Mouse (Mus musculus): ENCODE measurements around the gene Nrsn1.
A peak's percentile ranks its signal among the peaks of the same experiment; 100 is the strongest.
"Not testable (repeated sequence)": the region's sequence is repeated elsewhere in the genome, so short reads cannot be mapped to it uniquely, and the experiment has no call there.

Nrsn1 gene

DNA sequence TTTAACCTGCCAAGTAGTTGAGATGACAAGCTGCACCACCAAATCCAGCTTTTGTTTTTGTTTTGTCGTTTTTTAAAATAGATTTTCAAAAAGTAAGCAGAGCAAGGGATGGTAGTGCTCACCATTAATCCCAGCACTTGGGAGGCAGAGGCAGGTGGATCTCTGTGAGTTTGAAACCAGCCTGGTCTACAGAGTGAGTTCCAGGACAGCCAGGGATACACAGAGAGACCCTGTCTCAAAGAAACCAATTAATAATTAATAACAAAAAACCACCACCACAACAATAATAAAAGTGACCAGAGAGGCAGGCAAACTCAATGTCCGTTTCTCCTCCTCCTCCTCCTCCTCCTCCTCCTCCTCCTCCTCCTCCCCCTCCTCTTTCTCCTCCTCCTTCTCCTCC, at the start of gene Nrsn1:
Gene Nrsn1 (minus strand): TSS at position 101 of the 400 bp plus-strand sequence.
- not testable (repeated sequence) for DNase-seq

DNA sequence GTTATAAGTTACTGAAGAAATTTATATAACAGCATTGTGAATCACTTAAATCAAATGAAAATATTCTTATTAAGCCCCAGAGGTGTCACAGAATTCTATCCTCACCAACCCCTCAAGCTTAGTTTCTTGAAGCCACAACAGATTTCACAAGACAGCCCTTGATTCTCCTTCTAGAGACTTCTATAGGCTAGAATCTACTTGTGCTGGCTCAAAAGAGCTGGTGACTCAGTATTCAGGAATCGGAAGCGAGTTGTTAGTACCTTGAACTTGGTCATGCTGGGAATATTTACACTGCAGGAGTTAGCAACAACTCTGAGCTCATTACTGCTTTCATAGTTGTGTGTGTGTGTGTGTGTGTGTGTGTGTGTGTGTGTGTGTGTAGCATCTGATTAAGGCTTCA, 41.8 kb upstream of the Nrsn1 start:
- DNase-seq, result no peak

DNA sequence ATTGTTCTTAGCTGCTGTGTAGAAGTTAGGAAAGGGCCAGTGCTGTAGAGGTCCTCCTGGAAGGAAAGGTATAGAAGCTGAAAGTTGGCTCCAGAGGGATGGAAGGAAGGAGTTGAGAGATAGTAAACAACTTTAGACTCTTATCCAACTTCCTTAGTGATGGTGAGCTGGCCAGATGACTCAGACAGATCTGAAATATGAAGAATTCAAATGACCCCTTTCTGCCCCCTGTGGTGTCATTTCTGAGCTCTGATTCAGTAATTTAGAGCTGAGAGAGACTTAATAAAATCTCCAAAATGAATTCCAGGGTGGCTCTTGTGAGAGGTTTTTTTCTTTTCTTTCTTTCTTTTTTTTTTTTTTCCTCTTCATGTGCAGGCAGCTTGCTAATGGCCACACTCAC, 39.8 kb upstream of the Nrsn1 start:
- DNase-seq, result no peak

DNA sequence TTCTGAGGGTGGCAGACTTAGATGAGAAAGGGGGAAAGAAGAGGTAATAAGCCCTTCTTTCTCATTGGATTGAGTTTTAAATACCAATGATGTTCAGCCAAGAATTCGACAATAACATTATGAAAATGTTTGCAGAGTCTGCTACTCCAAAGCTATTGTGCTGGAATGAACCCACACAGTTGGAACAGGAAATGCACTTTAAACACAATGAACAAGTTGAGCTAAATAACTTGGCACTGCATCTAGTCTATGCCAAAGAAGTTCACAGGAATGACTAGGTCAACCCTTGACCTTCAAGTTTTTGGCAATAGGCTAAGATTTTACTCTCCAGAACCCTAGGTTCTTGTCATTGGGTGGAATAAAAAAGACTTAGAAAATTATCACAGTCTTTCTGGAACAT, 18.4 kb upstream of the Nrsn1 start:
- DNase-seq, result no peak

DNA sequence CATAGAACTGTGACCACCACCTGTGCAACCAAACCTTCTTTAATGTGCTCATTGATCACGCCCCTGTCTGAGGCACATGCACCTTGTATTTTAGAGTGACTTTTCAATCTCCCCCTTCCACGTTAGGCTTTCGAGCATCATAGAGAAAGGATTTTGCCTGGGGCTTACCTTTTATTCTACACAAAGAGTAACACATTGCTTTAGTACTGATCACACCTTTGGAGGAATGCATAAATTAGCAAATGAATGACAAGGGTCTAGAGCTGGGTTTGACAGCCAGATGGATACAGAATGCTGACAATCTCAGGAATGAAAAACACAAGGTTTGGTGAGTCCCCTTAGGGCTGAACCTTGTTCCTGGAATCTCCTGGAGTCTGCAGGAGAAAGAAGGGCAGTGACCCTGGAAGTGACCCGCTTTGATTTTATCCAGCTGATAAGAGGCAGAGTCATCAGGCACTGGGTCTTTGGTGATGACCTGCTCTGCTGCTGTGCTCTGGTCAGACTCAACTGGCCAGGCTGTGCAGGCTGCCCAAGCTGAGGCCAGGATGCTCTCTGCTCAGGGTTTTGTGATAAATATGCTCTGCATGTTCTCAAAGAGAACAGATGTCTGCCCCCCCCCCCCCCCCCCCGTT, 4.7 kb upstream of the Nrsn1 start:
- no peak for DNase-seq

DNA sequence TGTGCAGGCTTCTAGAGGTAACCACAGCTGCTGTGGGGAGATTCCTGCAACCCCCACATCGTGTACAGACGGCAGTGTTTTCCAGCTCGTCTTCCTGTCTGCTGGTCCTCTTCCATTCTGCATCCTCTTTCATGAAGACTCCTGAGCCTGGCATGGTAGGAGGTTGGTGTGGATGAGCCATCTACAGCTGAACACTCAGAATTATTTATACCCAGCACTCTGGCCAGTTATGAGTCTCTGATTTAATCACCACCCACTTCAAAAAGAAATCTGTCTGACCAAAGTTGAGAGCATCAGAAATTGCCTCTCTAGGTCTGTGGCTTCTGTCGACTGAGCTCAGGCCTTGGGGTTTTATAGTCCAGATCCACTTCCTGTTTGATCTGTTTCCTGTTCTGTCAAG, 1.9 kb upstream of the Nrsn1 start:
- no peak for DNase-seq

DNA sequence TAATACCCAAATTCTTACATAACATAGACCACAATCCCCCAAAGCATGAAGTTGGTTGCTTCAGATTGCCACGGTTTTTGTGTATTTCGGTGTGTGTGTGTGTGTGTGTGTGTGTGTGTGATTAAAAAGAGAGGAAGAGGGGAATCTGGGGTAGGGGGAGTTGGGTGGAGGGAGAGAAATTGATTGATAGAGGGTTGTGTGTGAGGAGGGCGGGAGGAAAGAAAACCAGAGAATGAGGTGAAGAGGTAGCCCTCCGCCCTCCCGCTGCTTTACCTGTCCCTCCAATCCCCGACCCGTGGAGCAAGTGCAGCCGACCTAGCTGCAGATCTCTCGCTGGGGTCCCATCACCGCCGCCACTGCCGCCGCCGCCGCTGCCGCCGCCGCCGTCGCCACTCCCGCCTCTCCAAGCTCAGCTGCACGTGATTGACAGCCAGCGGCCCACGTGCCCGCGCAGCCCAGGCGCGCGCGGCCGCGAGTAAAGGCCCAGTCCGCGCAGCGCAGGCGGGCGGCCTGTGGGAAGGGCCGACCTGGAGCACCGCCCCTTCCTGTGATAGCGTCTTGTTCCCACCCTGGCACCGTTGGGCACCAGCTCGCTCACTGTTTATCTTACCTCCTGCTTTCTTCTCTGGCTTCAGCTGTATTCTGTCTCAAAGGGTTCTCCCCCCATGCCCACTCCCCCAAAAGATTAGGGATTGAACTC, 583 bp downstream of the Nrsn1 start:
- DNase-seq, result peak in 1 of 2 experiments; percentile 3

DNA sequence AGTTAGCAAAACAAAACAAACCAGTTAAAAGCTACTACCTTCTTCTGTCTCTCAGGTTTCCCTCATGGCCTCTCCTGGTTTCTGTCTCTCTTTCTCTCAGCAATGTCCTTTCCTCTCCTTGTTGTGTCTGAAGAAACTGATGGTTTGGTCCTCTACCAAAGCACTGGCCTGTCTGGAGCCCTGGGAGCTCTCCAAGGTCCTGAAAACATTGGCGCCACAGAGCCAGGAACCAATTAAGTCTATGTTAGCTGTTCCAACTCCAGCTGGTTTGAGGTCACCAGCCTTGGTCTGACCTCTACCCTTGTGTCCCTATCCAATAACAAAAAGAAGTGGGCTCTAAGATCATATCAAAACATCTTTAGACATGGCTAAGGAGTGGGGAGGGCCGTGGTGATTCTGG, 1.3 kb downstream of the Nrsn1 start:
- DNase-seq, result no peak

DNA sequence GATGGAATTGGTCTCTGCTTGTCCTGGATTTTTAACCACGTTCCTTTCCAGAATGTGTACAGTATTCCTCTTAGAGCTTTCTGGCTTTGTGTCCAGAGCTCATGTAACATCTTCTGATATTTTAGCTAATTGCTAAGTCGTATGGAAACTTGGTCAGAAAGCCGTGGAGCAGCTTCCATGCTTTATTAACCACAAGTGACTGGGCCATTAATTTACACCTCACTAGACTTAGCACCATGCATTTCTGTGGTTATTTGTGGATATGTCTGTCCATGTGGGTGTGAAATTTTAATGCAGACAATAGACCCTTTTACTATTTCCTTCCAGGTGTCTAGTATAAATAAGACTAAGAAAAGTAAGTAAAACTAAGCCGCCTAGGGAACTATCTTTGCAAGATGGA, 7.6 kb downstream of the Nrsn1 start:
- no peak for DNase-seq

DNA sequence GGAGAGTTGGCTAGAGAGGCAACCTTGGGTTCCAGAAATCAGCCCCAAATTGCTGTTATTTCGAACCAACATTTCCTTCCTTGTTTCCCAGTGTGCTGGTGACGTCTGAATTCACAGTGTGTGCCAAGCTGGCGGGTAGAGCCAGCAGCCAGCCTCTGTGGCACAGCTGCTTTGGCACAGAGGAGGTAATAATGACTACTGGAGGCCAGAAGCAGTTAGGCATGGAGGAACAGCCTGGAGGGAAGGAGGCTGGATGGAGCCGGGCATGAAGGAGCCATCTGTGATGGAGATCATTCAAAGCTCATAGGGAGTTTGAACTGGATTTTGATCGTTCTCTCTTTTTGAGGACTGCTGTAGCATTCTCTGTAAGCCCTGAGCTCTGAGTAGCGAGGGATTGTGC, 12.7 kb downstream of the Nrsn1 start:
- DNase-seq, result no peak

DNA sequence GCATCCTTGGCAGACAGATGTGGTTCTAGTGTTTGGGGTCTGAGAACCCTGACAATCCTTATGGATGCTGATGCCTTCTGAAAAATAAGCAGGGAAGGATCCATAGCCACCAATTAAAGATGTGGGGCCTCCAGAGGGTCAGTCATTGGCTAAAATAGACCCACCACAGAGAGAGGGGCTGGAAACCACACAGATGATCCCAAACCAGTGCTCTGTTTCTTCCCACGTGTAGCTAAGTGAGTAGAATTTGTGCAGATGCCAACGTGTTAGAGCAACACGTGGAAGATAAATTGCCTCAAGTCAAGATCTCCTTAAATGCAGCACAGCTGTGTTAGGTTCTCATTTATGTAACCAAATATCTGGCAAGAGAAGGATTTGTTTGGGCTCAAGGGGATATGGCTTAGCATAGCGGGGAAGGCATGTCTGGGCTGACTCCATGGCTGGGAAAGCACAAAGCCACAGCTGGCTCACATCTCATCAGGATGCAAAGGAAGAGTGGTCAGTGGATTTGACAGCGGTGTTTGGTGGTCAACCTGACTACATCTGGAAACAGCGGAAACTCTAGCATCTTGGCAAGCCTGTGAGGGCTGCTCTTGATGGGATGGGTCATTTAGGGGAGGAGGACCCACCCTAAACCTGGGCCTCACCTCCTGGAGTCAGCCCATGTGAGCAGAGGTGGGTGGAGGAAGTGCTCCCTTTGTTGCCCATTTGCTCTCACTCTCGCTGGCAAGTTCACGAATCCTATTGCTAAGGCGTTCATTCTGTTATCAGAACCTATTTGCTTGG, 15.6 kb downstream of the Nrsn1 start:
- no peak for DNase-seq

DNA sequence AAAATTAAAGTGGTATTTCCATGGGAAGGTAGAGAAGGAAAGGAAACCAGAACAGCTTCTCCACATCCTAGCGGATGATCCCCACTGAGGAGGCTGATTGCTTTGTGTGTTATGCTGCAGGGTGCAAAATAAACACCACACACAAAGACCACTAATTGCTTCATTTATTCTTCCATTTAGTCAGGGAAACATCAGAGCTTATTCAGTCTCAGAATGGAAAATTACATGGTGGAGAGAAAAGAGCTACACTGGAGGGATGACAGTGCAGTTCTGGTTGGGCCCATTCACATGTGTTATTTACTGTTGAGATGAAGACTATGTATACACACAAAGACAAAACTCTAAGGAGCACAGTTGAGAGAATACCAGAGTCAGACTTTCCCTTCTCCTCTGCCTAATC, 18.4 kb downstream of the Nrsn1 start:
- DNase-seq, result no peak

DNA sequence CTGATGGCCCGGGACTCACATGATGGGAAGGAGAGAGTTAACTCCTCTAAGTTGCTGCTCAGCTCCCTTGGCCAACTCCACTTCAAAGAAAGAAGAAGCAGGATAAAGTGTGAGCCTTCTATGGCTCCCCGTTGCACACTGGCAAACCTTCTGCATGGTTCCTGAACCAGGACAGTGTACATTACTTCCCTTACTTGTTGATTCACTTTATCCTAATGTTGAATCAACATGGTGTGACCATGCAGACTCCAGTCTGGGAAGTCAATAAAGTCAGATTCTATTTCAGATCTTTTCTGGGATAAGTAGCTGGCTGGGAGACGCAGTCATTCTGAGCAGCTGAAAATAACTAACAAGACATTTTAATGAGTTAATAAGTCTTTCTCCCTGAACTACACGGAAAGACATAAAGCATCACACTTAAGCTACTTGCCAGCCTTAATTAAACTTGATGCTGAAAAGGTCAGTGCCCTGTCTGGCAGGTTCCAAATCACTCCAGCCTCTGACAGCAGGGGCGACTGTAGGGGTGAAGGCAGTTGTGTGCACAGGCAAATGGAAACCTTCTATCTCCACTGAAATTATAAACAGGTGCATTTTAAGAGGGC, 50.0 kb downstream of the Nrsn1 start:
- DNase-seq, result no peak

DNA sequence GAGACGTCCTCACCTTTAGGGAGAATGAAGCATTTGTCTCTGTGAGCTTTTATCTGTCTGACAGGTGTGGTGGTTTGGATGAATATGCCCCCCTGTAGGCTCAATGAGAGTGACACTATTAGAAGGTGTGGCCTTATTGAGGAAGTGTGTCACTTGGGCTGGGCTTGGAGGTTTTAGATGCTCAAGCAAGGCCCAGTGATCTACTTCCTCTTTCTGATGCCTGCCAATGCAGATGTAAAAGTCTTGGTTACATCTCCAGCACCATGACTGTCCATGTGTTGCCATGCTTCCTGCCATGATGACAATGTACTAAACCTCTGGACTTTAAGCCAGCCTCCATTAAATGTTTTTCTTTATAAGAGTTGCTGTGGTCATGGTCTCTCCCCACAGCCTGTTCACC, 51.9 kb downstream of the Nrsn1 start:
- DNase-seq, result no peak

DNA sequence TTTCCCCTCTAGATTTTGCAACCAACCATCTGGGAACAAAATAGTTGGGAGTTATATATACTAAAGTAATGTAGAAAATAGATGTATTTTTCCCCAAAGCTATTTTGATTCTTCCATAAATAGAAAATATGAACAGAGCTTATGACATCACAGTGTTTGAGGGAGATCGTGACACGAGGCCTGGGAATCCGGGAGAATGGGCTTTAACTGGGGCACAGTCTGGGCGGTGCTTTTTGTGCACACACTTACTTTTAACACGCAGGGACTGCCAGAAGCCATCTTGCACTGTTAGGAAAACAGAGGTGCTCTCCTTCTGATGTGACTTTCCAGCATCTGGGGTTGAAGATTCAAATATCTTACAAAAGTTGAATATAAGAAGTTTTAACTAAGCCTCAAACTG, 63.4 kb downstream of the Nrsn1 start:
- DNase-seq, result no peak
